Comparison of ENCODE assay signal across 12 mouse cellular contexts in the genomic region with DNA sequence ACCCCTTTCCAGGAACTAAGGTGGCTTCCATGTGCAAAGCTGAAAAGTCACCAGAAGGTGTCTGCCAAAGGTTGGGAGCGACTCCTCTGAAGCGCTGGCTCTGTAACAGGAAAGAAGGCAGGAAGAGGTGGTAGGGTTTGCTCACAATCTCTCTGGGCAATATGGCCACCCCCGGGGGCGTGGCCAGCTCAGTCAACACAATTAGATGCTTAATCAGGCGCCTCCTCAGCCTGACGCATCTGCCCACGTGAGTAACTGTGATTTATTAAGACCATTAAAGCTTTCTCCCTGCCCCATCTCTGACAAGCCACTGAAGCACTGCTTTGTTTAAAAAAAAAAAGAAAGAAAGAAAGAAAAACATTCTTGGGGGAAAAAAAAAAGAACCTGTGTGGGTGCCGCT. TPM values are rescaled to one million over a fixed set of nuclear protein-coding genes. Genes with fewer than 3 reads are reported as not detected.
DNase-seq lines count a peak whose midpoint lies in the region; ATAC-seq and TF ChIP-seq lines count a peak whose summit lies in the region.
"Had no signal": no experiment of that assay in that cellular context is flagged by ENCODE, and none has a peak within 500 bp of the region (broad histone marks: within the 10 kb centered on the region; RNA-seq: fewer than 3 reads in every experiment).

No protein-coding gene starts in this region.

- H3K36me3 ChIP-seq in hindbrain, embryonic 12.5 days, result no peaks in the 10 kb centered on the region
- no peaks in the 10 kb centered on the region for H3K36me3 ChIP-seq in hindbrain, embryonic 16.5 days (ENCODE audit: control insufficient read depth, insufficient read depth, low read length)
- no peaks in the 10 kb centered on the region for H3K36me3 ChIP-seq in C2C12 (ENCODE audit: control insufficient read depth, insufficient read depth)
- H3K36me3 ChIP-seq in embryonic facial prominence, embryonic 10.5 days (replicated peaks), result no peaks in the 10 kb centered on the region
- no peaks in the 10 kb centered on the region for H3K36me3 ChIP-seq in limb, embryonic 12.5 days
- H3K36me3 ChIP-seq: neural tube, embryonic 13.5 days had no signal

- peaks cover 14% of the 10 kb centered on the region for H3K79me3 ChIP-seq in C2C12 (ENCODE audit: low read depth)

- intact Hi-C loops in gastrocnemius, postnatal 36 days (cut with DNase I), result no loop called here

- peaks cover 4% of the 10 kb centered on the region; the same call in 1 of the 2 replicates for H3K27me3 ChIP-seq in hindbrain, embryonic 12.5 days
- no peaks in the 10 kb centered on the region; the same call in 1 of the 2 replicates for H3K27me3 ChIP-seq in hindbrain, embryonic 16.5 days (replicated peaks; ENCODE audit: control insufficient read depth, insufficient read depth, low read length)
- H3K27me3 ChIP-seq in C2C12 (ENCODE audit: control insufficient read depth, insufficient read depth, insufficient read length), result no peaks in the 10 kb centered on the region
- no peaks in the 10 kb centered on the region; the same call in 1 of the 2 replicates for H3K27me3 ChIP-seq in embryonic facial prominence, embryonic 10.5 days (replicated peaks; ENCODE audit: low read depth, poor library complexity, severe bottlenecking)
- no peaks in the 10 kb centered on the region for H3K27me3 ChIP-seq in limb, embryonic 12.5 days
- H3K27me3 ChIP-seq: forebrain, embryonic 13.5 days had no signal

- peaks cover 44% of the 10 kb centered on the region for H3K4me1 ChIP-seq in hindbrain, embryonic 12.5 days
- peaks cover 19% of the 10 kb centered on the region for H3K4me1 ChIP-seq in hindbrain, embryonic 16.5 days (ENCODE audit: control insufficient read depth, insufficient read depth, low read depth, low read length)
- H3K4me1 ChIP-seq in embryonic facial prominence, embryonic 10.5 days, result peaks cover 76% of the 10 kb centered on the region
- H3K4me1 ChIP-seq in limb, embryonic 12.5 days (replicated peaks), result peaks cover 90% of the 10 kb centered on the region
- peaks cover 6% of the 10 kb centered on the region for H3K4me1 ChIP-seq in lung, adult 2 months (ENCODE audit: control insufficient read depth, insufficient read depth, low read length)

- no peak overlapping the region for H3ac ChIP-seq in C2C12 (ENCODE audit: control insufficient read depth, insufficient read length, low read depth)

- TF ChIP-seq POLR2A in lung, adult 2 months (IDR thresholded peaks at IDR 0.05; ENCODE audit: borderline replicate concordance, extremely low read depth, low read depth, low read length), result no peak

- H3K4me2 ChIP-seq in hindbrain, embryonic 12.5 days (replicated peaks), result no peak overlapping the region
- no peak overlapping the region for H3K4me2 ChIP-seq in hindbrain, embryonic 16.5 days (ENCODE audit: low read length)
- no peak overlapping the region for H3K4me2 ChIP-seq in limb, embryonic 12.5 days
- H3K4me2 ChIP-seq: forebrain, embryonic 13.5 days; neural tube, embryonic 13.5 days had no signal

- WGBS in hindbrain, embryonic 12.5 days, result 56% methylated on average over 8 of the region's 8 CpGs
- WGBS in hindbrain, embryonic 16.5 days, result 57% methylated on average over 8 of the region's 8 CpGs
- WGBS in embryonic facial prominence, embryonic 10.5 days, result 64% methylated on average over 8 of the region's 8 CpGs
- WGBS in limb, embryonic 12.5 days, result 45% methylated on average over 8 of the region's 8 CpGs
- 46% methylated on average over 8 of the region's 8 CpGs for WGBS in lung, adult 2 months

- TF ChIP-seq CTCF in C2C12 (IDR thresholded peaks at IDR 0.05; ENCODE audit: control insufficient read depth, insufficient read depth, insufficient read length), result no peak
- TF ChIP-seq CTCF in lung, adult 2 months (IDR thresholded peaks at IDR 0.05; ENCODE audit: insufficient read depth, low read length), result no peak

- no peak for DNase-seq in embryonic facial prominence, embryonic 10.5 days (ENCODE audit: low spot score)
- no peak for DNase-seq in gastrocnemius, postnatal 4 days (ENCODE audit: low spot score in 2 of 2)
- DNase-seq in lung, adult 2 months, result no peak
- no peak for DNase-seq in gastrocnemius, postnatal 36 days
- DNase-seq: heart, adult 2 months; lung, postnatal 4 days had no signal

- H3K27ac ChIP-seq in hindbrain, embryonic 12.5 days, result no peak overlapping the region
- H3K27ac ChIP-seq in hindbrain, embryonic 16.5 days (ENCODE audit: low read depth, low read length), result no peak overlapping the region
- H3K27ac ChIP-seq in embryonic facial prominence, embryonic 10.5 days (replicated peaks), result peak overlapping the region; percentile 52
- H3K27ac ChIP-seq in limb, embryonic 12.5 days, result peak overlapping the region; percentile 76; the same call in 1 of the 2 replicates
- H3K27ac ChIP-seq: forebrain, embryonic 13.5 days; heart, adult 2 months had no signal

- H3K79me2 ChIP-seq in C2C12 (ENCODE audit: control insufficient read depth, insufficient read depth), result peaks cover 62% of the 10 kb centered on the region

- no peaks in the 10 kb centered on the region for H3K9me3 ChIP-seq in hindbrain, embryonic 12.5 days (replicated peaks)
- H3K9me3 ChIP-seq in hindbrain, embryonic 16.5 days (ENCODE audit: control insufficient read depth, low read length), result no peaks in the 10 kb centered on the region
- no peaks in the 10 kb centered on the region for H3K9me3 ChIP-seq in embryonic facial prominence, embryonic 10.5 days
- no peaks in the 10 kb centered on the region for H3K9me3 ChIP-seq in limb, embryonic 12.5 days
- H3K9me3 ChIP-seq: forebrain, embryonic 13.5 days; neural tube, embryonic 13.5 days had no signal

- 0 out of 2 replicates have a peak, but pooled peaks have one; percentile 31 for ATAC-seq in hindbrain, embryonic 12.5 days (ENCODE audit: low FRiP score)
- ATAC-seq in hindbrain, embryonic 16.5 days, result no peak
- no peak for ATAC-seq in limb, embryonic 12.5 days (ENCODE audit: insufficient number of reproducible peaks, insufficient read depth, low FRiP score, low TSS enrichment, low read depth)
- ATAC-seq: forebrain, embryonic 13.5 days had no signal

- H3K9ac ChIP-seq in hindbrain, embryonic 12.5 days, result no peak overlapping the region
- H3K9ac ChIP-seq in hindbrain, embryonic 16.5 days (ENCODE audit: low read depth, low read length), result no peak overlapping the region
- H3K9ac ChIP-seq in limb, embryonic 12.5 days (replicated peaks), result no peak overlapping the region
- H3K9ac ChIP-seq: forebrain, embryonic 13.5 days; neural tube, embryonic 13.5 days had no signal

- no peak overlapping the region for H3K4me3 ChIP-seq in hindbrain, embryonic 12.5 days
- H3K4me3 ChIP-seq in hindbrain, embryonic 16.5 days (ENCODE audit: low read length), result no peak overlapping the region
- no peak overlapping the region for H3K4me3 ChIP-seq in C2C12 (ENCODE audit: insufficient read depth, poor library complexity, severe bottlenecking)
- H3K4me3 ChIP-seq in embryonic facial prominence, embryonic 10.5 days, result no peak overlapping the region
- no peak overlapping the region for H3K4me3 ChIP-seq in limb, embryonic 12.5 days (replicated peaks)
- H3K4me3 ChIP-seq in lung, adult 2 months (replicated peaks; ENCODE audit: extremely low read depth, low read depth, low read length), result no peak overlapping the region
- H3K4me3 ChIP-seq: forebrain, embryonic 13.5 days; heart, adult 2 months; neural tube, embryonic 13.5 days had no signal

TF ChIP-seq in C2C12, 6 proteins besides CTCF, POLR2A, EP300 and RAD21:
- TF ChIP-seq FOSL1 (IDR thresholded peaks at IDR 0.05; ENCODE audit: insufficient read depth, low read length, poor library complexity, severe bottlenecking) (no peak), MYOD1 (IDR thresholded peaks at IDR 0.05; ENCODE audit: control insufficient read depth, insufficient read length, low read depth) (no peak), USF1 (IDR thresholded peaks at IDR 0.05; ENCODE audit: low read depth) (peak; percentile 87), MAX (IDR thresholded peaks at IDR 0.05) (no peak), CEBPB (IDR thresholded peaks at IDR 0.05; ENCODE audit: low read depth) (no peak)

RNA-seq across cellular contexts. Expression of gene Sorcs2, which starts 22.1 kb away (rescaled TPM):
- polyA plus RNA-seq in hindbrain, embryonic 12.5 days (2016; fragmentation: Nextera tagmentation; extraction: Ambion mirVana), result 17.2 and 17.5 TPM in 2 replicates
- polyA plus RNA-seq in hindbrain, embryonic 16.5 days (2015; fragmentation: Nextera tagmentation; extraction: Ambion mirVana), result 11.8 and 15.5 TPM in 2 replicates
- 67.7 TPM for polyA plus RNA-seq in C2C12 (2012; fragmentation: generic; extraction: Trizol)
- polyA plus RNA-seq in embryonic facial prominence, embryonic 10.5 days (2016; fragmentation: Nextera tagmentation; extraction: Ambion mirVana), result 7.0 and 8.7 TPM in 2 replicates
- 16.9 and 18.1 TPM in 2 replicates for polyA plus RNA-seq in limb, embryonic 12.5 days (2016; fragmentation: Nextera tagmentation; extraction: Ambion mirVana)
- total RNA-seq in gastrocnemius, postnatal 4 days (2021), result 10 to 100 TPM; 35.8 to 38.1 TPM
- 17.5 and 19.3 TPM in 2 replicates for polyA plus RNA-seq in lung, adult 2 months (2012; rRNA removed)
- 1 to 10 TPM; 3.4 to 3.5 TPM for total RNA-seq in gastrocnemius, postnatal 36 days (2021)

Comparison
In these comparisons a context has a peak if more than half of its experiments do, and no peak if none do; other contexts are left out.
1. H3K27ac ChIP-seq: peak in embryonic facial prominence, embryonic 10.5 days (single experiment) and limb, embryonic 12.5 days (single experiment); none in hindbrain, embryonic 12.5 days (single experiment) and hindbrain, embryonic 16.5 days (single experiment).